Mouse (Mus musculus) heart, postnatal 0 days (tissue): ENCODE measurements around the gene Taf1c. TPM values are rescaled to one million over a fixed set of nuclear protein-coding genes. Genes with fewer than 3 reads are reported as not detected.
A peak's percentile ranks its signal among the peaks of the same experiment; 100 is the strongest.

Experiments
- ATAC-seq: fragments of 200-750 bp; cut with Nextera tagmentation; 2 replicates; pipeline ENCODE4 v1.8.0; 2017; ENCODE audit warnings: low read depth, moderate number of reproducible peaks, moderate library complexity; ENCODE audit not compliant: insufficient read depth
- DNase-seq: peaks from one replicate; pipeline ENCODE4 v3.0.0-alpha.2; 2016; ENCODE audit warnings: low spot score
- H3K27ac ChIP-seq: fragments of 300-500 bp; sonication (generic); 2 replicates; pipeline ENCODE4 v1.5.1; 2014; ENCODE audit warnings: low read depth, mild to moderate bottlenecking
- H3K27me3 ChIP-seq: fragments of 300-500 bp; sonication (generic); 2 replicates; pipeline ENCODE4 v1.6.1; 2014; ENCODE audit warnings: low read length, mixed read lengths; ENCODE audit not compliant: control insufficient read depth, insufficient read depth
- H3K36me3 ChIP-seq: fragments of 300-500 bp; sonication (generic); replicated peaks from 2 replicates; pipeline ENCODE4 v1.6.1; 2014; ENCODE audit warnings: low read length, mixed read lengths; ENCODE audit not compliant: control insufficient read depth, insufficient read depth
- H3K4me1 ChIP-seq: fragments of 300-500 bp; sonication (generic); 2 replicates; pipeline ENCODE4 v1.6.1; 2014; ENCODE audit warnings: antibody characterized with exemption; ENCODE audit not compliant: control insufficient read depth, insufficient read depth
- H3K4me2 ChIP-seq: fragments of 300-500 bp; sonication (generic); 2 replicates; pipeline ENCODE4 v1.6.1; 2014; ENCODE audit warnings: low read depth, mild to moderate bottlenecking, low read length, moderate library complexity
- H3K4me3 ChIP-seq: fragments of 300-500 bp; sonication (generic); 2 replicates; pipeline ENCODE4 v1.5.1; 2014; ENCODE audit warnings: low read depth, low read length
- H3K9ac ChIP-seq: fragments of 300-500 bp; sonication (generic); replicated peaks from 2 replicates; pipeline ENCODE4 v1.6.1; 2014; ENCODE audit warnings: low read depth, low read length, mixed read lengths
- H3K9me3 ChIP-seq: fragments of 300-500 bp; sonication (generic); replicated peaks from 2 replicates; pipeline ENCODE4 v1.6.1; 2016; ENCODE audit warnings: low read length; ENCODE audit not compliant: control insufficient read depth
- CTCF ChIP-seq: IDR thresholded peaks from 2 replicates; pipeline ENCODE4 v1.5.1; 2016; ENCODE audit warnings: antibody characterized with exemption, control low read depth, low read depth
- EP300 ChIP-seq: IDR thresholded peaks from 2 replicates; pipeline ENCODE4 v1.6.1; 2016; ENCODE audit warnings: antibody characterized with exemption, low read depth
- WGBS: fragments of 180-500 bp; shearing (Covaris S2); extraction: QIAGEN DNeasy Blood & Tissue Kit; methylation state at CpG from one replicate; pipeline ENCODE4 v1.1.7; 2014; 5-methylcytosine and 5-hydroxymethylcytosine counted together
- polyA plus RNA-seq: library from polyadenylated mRNA; unstranded; fragments of >200 nt; fragmentation: Nextera tagmentation; extraction: Ambion mirVana; gene quantifications from 2 replicates; pipeline ENCODE4 v1.2.1, GENCODE M21; 2015
- total RNA-seq: library from RNA; depleted of rRNA; stranded (reverse); fragments of >200 nt; gene quantifications from 2 replicates; pipeline ENCODE4 v1.2.3, GENCODE M21; 2014; ENCODE audit warnings: low replicate concordance

Taf1c gene
- total and polyA plus RNA-seq, 2 experiments from 2014 or later: 3.7 to 5.3 TPM

DNA sequence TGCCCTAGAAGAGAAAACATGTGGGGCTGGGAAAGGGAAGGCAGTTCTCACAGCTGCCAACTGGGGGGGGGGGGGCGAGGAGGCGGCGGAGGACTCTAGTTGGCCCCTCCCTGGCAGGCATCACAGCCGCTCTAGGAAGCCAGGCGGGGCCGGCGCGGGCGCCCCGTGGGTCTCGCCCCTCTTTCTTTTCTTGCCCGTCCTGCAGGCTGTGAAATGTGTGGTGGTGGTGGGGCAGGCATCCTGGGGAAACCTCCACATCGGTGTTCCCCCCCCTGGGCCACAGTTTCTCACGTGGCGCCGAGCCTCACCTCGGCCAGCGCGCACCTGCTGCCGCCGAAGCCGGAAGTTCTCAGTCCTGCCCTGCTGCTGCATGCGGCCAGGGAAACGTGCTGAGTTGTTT, 19.1 kb downstream of the Taf1c start:
- Histone ChIP-seq H3K4me3 (peak overlapping the region; percentile 35), H3K27me3 (no peaks in the 10 kb centered on the region), H3K4me2 (peak overlapping the region; percentile 54), H3K27ac (no peak overlapping the region), H3K36me3 (no peaks in the 10 kb centered on the region), H3K9me3 (no peaks in the 10 kb centered on the region), H3K9ac (no peak overlapping the region), H3K4me1 (no peaks in the 10 kb centered on the region)
- DNase-seq: no peak
- TF ChIP-seq EP300 (no peak), CTCF (no peak)
- ATAC-seq: peak; percentile 41; the same call in 1 of the 2 replicates
- WGBS: 19% methylated on average over 24 of the region's 24 CpGs

GRCm38 (mm10) chr8:119580441-119581161, 24.4 kb downstream of the Taf1c start:
- Histone ChIP-seq H3K4me1 (no peaks in the 10 kb centered on the region), H3K27ac (no peak overlapping the region), H3K27me3 (0 out of 2 replicates have a peak, but pooled peaks cover 12% of the 10 kb centered on the region), H3K9me3 (no peaks in the 10 kb centered on the region), H3K36me3 (no peaks in the 10 kb centered on the region), H3K9ac (no peak overlapping the region), H3K4me3 (no peak overlapping the region), H3K4me2 (no peak overlapping the region)
- TF ChIP-seq CTCF (no peak), EP300 (no peak)
- ATAC-seq: no peak; the same call in 1 of the 2 replicates
- WGBS: 54% methylated on average over 5 of the region's 5 CpGs
- DNase-seq: no peak

- ATAC-seq (no peak), DNase-seq (no peak)
- no peaks in the 10 kb centered on the region for H3K9me3 ChIP-seq
- H3K36me3 ChIP-seq: no peaks in the 10 kb centered on the region
- no peak overlapping the region for H3K4me3 ChIP-seq
- 61% methylated on average over 13 of the region's 13 CpGs for WGBS
- no peak overlapping the region for H3K27ac ChIP-seq
- H3K27me3 ChIP-seq: 0 out of 2 replicates have a peak, but pooled peaks cover 12% of the 10 kb centered on the region
- H3K4me1 ChIP-seq: peaks cover 6% of the 10 kb centered on the region; the same call in 1 of the 2 replicates
- no peak for TF ChIP-seq CTCF
- no peak overlapping the region for H3K9ac ChIP-seq
- no peak overlapping the region for H3K4me2 ChIP-seq
Measured at GRCm38 (mm10) chr8:119579096-119579495, 25.9 kb downstream of the Taf1c start.

DNA sequence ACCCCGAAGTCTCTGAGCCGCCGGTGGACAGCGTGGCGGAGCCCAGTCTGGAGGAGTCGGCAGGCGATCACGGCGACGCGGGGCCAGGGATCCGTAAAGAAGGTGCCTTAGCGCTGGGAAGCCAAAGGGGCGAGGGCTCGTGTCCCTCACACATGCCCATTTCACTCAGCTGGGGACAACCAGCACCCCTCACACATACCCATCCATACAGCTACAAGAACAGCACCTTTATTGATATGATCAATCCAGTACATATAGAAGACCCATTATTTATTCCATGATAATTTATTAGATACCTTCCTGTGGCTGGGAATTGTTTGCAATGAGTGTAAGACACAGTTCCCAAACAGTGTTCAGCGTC, 29.7 kb downstream of the Taf1c start:
- Histone ChIP-seq H3K27me3 (0 out of 2 replicates have a peak, but pooled peaks cover 12% of the 10 kb centered on the region), H3K27ac (no peak overlapping the region), H3K4me2 (peak overlapping the region; percentile 81), H3K9me3 (no peaks in the 10 kb centered on the region), H3K36me3 (no peaks in the 10 kb centered on the region), H3K4me1 (peaks cover 10% of the 10 kb centered on the region; the same call in 1 of the 2 replicates), H3K4me3 (peak overlapping the region; percentile 78), H3K9ac (peak overlapping the region; percentile 71; the same call in 1 of the 2 replicates)
- DNase-seq: no peak
- TF ChIP-seq EP300 (no peak), CTCF (no peak)
- WGBS: 2% methylated on average over 15 of the region's 16 CpGs
- no peak for ATAC-seq

GRCm38 (mm10) chr8:119574437-119575365, 30.3 kb downstream of the Taf1c start, which contains the start of the genes Hsdl1 and Dnaaf1:
Gene Hsdl1, minus strand, starts transcription at chr8:119575183.
Gene Dnaaf1, plus strand, starts transcription at chr8:119575235.
- H3K4me3 ChIP-seq: peak within 1 kb of the TSS; percentile 78
- DNase-seq (peak; percentile 88), ATAC-seq (peak; percentile 90)
- no peak; the same call in 1 of the 2 replicates for TF ChIP-seq CTCF
- no peak for TF ChIP-seq EP300
- no peaks in the 10 kb centered on the region for H3K36me3 ChIP-seq
- WGBS: under 1% methylated on average over 82 of the region's 97 CpGs
- H3K27me3 ChIP-seq: 0 out of 2 replicates have a peak, but pooled peaks cover 12% of the 10 kb centered on the region
- H3K4me2 ChIP-seq: peak within 1 kb of the TSS; percentile 81
- no peaks in the 10 kb centered on the region for H3K9me3 ChIP-seq
- peaks cover 10% of the 10 kb centered on the region; the same call in 1 of the 2 replicates for H3K4me1 ChIP-seq
- peak within 1 kb of the TSS; percentile 71 for H3K9ac ChIP-seq
- peak within 1 kb of the TSS; percentile 12; the same call in 1 of the 2 replicates for H3K27ac ChIP-seq
